Mouse (Mus musculus) heart, postnatal 0 days (tissue): ENCODE results near the gene Tdgf1.

ENCODE experiments used
- CTCF ChIP-seq: IDR thresholded peaks from 2 replicates; pipeline ENCODE4 v1.5.1; 2016; ENCODE audit warnings: antibody characterized with exemption, control low read depth, low read depth
- EP300 ChIP-seq: IDR thresholded peaks from 2 replicates; pipeline ENCODE4 v1.6.1; 2016; ENCODE audit warnings: antibody characterized with exemption, low read depth

- TF ChIP-seq CTCF (peak; percentile 79), EP300 (peak; percentile 88)
Observed at GRCm38 (mm10) chr9:110953550-110954461, 7.8 kb upstream of the Tdgf1 start.
